In the genomic region with DNA sequence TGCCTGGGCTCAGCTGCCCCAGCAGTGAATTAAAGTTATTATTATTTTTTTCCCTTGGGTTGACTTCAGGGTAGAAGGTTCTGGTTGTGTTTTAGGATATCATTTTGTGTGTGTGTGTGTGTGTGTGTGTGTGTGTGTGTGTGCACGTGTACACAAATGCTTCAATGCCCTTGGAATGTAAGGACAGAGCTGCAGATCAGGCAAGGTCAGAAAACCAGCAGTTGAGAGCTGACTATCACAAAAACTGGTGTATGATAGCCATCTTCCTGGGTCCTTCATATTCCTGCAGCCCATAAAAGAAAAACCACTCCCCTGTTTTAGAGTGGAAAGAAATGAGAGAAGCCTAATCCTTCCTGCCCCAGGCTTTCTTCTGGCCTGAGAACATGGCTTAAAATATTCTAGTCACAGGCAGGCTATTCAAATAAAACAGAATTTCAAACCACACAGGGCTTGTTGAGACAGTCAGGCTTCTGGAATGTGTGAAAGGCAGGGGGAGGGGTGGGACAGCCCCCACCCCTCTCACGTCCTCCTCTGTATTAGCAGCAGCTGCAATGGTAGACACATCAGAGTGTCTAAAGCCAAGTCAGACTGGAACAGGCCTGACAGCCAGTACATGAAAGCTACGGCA, we compare ENCODE assay signal across 9 mouse cellular contexts.
DNase-seq lines count a peak whose midpoint lies in the region; ATAC-seq and TF ChIP-seq lines count a peak whose summit lies in the region.
"Had no signal": no experiment of that assay in that cellular context is flagged by ENCODE, and none has a peak within 500 bp of the region (broad histone marks: within the 10 kb centered on the region; RNA-seq: fewer than 3 reads in every experiment).

No protein-coding gene starts in this region.

- H3K9me3 ChIP-seq in lung, embryonic 14.5 days (ENCODE audit: low read depth, low read length), result no peaks in the 10 kb centered on the region
- no peaks in the 10 kb centered on the region for H3K9me3 ChIP-seq in forebrain, embryonic 11.5 days (ENCODE audit: control insufficient read depth, low read length)
- no peaks in the 10 kb centered on the region for H3K9me3 ChIP-seq in kidney, postnatal 0 days (replicated peaks; ENCODE audit: low read length)
- H3K9me3 ChIP-seq in stomach, embryonic 15.5 days, result no peaks in the 10 kb centered on the region

- no peak overlapping the region for H3K4me2 ChIP-seq in lung, embryonic 14.5 days
- no peak overlapping the region for H3K4me2 ChIP-seq in forebrain, embryonic 11.5 days (ENCODE audit: low read depth, low read length, severe bottlenecking)
- H3K4me2 ChIP-seq in kidney, postnatal 0 days (ENCODE audit: low read length), result no peak overlapping the region
- H3K4me2 ChIP-seq in stomach, embryonic 15.5 days, result no peak overlapping the region

- H3K36me3 ChIP-seq in lung, embryonic 14.5 days (ENCODE audit: insufficient read depth), result no peaks in the 10 kb centered on the region
- H3K36me3 ChIP-seq in forebrain, embryonic 11.5 days (ENCODE audit: control insufficient read depth, insufficient read depth, low read length), result no peaks in the 10 kb centered on the region
- H3K36me3 ChIP-seq in kidney, postnatal 0 days (ENCODE audit: insufficient read depth, low read length), result no peaks in the 10 kb centered on the region
- H3K36me3 ChIP-seq in stomach, embryonic 15.5 days, result no peaks in the 10 kb centered on the region

- no peaks in the 10 kb centered on the region for H3K27me3 ChIP-seq in lung, embryonic 14.5 days (ENCODE audit: insufficient read depth, low read length)
- H3K27me3 ChIP-seq in forebrain, embryonic 11.5 days (ENCODE audit: control insufficient read depth, insufficient read depth, low read length), result no peaks in the 10 kb centered on the region
- H3K27me3 ChIP-seq in kidney, postnatal 0 days (ENCODE audit: insufficient read depth, low read length), result no peaks in the 10 kb centered on the region
- H3K27me3 ChIP-seq in stomach, embryonic 15.5 days (replicated peaks), result no peaks in the 10 kb centered on the region

- ATAC-seq in lung, embryonic 14.5 days (ENCODE audit: insufficient read depth), result peak; percentile 77; the same call in 1 of the 2 replicates
- peak; percentile 93 for ATAC-seq in forebrain, embryonic 11.5 days (replicated peaks; ENCODE audit: low FRiP score)
- ATAC-seq in kidney, postnatal 0 days (replicated peaks; ENCODE audit: low FRiP score, low read depth), result no peak
- peak; percentile 68; the same call in 1 of the 2 replicates for ATAC-seq in stomach, embryonic 15.5 days (ENCODE audit: insufficient read depth, low FRiP score, low read depth)
- ATAC-seq in erythroblast, adult 5-6 weeks (replicated peaks; ENCODE audit: low FRiP score, poor library complexity, severe bottlenecking), result no peak
- no peak for ATAC-seq in cerebellum, adult (ENCODE audit: insufficient number of reproducible peaks, low FRiP score, low TSS enrichment)

- H3K4me1 ChIP-seq in lung, embryonic 14.5 days (ENCODE audit: insufficient read depth), result 0 out of 2 replicates have a peak, but pooled peaks cover 5% of the 10 kb centered on the region
- no peaks in the 10 kb centered on the region for H3K4me1 ChIP-seq in lung, adult 2 months (ENCODE audit: control insufficient read depth, insufficient read depth, low read length)
- H3K4me1 ChIP-seq in forebrain, embryonic 11.5 days (replicated peaks; ENCODE audit: control insufficient read depth, insufficient read depth, low read length), result peaks cover 5% of the 10 kb centered on the region
- 0 out of 2 replicates have a peak, but pooled peaks cover 2% of the 10 kb centered on the region for H3K4me1 ChIP-seq in kidney, postnatal 0 days (replicated peaks; ENCODE audit: insufficient read depth, low read length)
- H3K4me1 ChIP-seq in stomach, embryonic 15.5 days, result 0 out of 2 replicates have a peak, but pooled peaks cover 6% of the 10 kb centered on the region

- peak; percentile 14 for DNase-seq in lung, embryonic 14.5 days
- no peak for DNase-seq in lung, adult 2 months
- DNase-seq in forebrain, embryonic 11.5 days (ENCODE audit: low spot score), result peak; percentile 62
- peak; percentile 60 for DNase-seq in kidney, postnatal 0 days (ENCODE audit: low spot score)
- no peak for DNase-seq in thymus, postnatal 4 days
- DNase-seq: adrenal gland, adult 2 months had no signal

- no peak overlapping the region for H3K9ac ChIP-seq in lung, embryonic 14.5 days
- no peak overlapping the region for H3K9ac ChIP-seq in forebrain, embryonic 11.5 days (ENCODE audit: low read length)
- H3K9ac ChIP-seq in kidney, postnatal 0 days (ENCODE audit: low read depth, low read length), result no peak overlapping the region
- no peak overlapping the region for H3K9ac ChIP-seq in stomach, embryonic 15.5 days

- no peak for TF ChIP-seq POLR2A in lung, adult 2 months (IDR thresholded peaks at IDR 0.05; ENCODE audit: borderline replicate concordance, extremely low read depth, low read depth, low read length)

- peak overlapping the region; percentile 5; the same call in 1 of the 2 replicates for H3K27ac ChIP-seq in lung, embryonic 14.5 days (ENCODE audit: low read depth)
- peak overlapping the region; percentile 77 for H3K27ac ChIP-seq in forebrain, embryonic 11.5 days (ENCODE audit: low read depth, low read length)
- H3K27ac ChIP-seq in kidney, postnatal 0 days, result peak overlapping the region; percentile 2; the same call in 1 of the 2 replicates
- H3K27ac ChIP-seq in stomach, embryonic 15.5 days, result no peak overlapping the region

- no peak for TF ChIP-seq CTCF in lung, embryonic 14.5 days (IDR thresholded peaks at IDR 0.05; ENCODE audit: low read depth)
- TF ChIP-seq CTCF in lung, adult 2 months (IDR thresholded peaks at IDR 0.05; ENCODE audit: insufficient read depth, low read length), result no peak
- no peak for TF ChIP-seq CTCF in kidney, postnatal 0 days (IDR thresholded peaks at IDR 0.05; ENCODE audit: low read depth)

- H3K4me3 ChIP-seq in lung, embryonic 14.5 days (ENCODE audit: low read depth, low read length), result no peak overlapping the region
- H3K4me3 ChIP-seq in lung, adult 2 months (replicated peaks; ENCODE audit: extremely low read depth, low read depth, low read length), result no peak overlapping the region
- H3K4me3 ChIP-seq in forebrain, embryonic 11.5 days (ENCODE audit: low read depth, low read length), result no peak overlapping the region
- no peak overlapping the region for H3K4me3 ChIP-seq in kidney, postnatal 0 days (replicated peaks; ENCODE audit: low read depth, low read length)
- H3K4me3 ChIP-seq in stomach, embryonic 15.5 days (replicated peaks), result no peak overlapping the region

- WGBS in lung, embryonic 14.5 days, result 25% methylated on average over 3 of the region's 3 CpGs
- whole genome bisulfite sequencing in lung, adult 2 months, result 39% methylated on average over 3 of the region's 3 CpGs
- WGBS in forebrain, embryonic 11.5 days, result 25% methylated on average over 3 of the region's 3 CpGs
- 22% methylated on average over 3 of the region's 3 CpGs for WGBS in kidney, postnatal 0 days
- WGBS in stomach, embryonic 15.5 days, result 26% methylated on average over 3 of the region's 3 CpGs

Comparison
In these comparisons a context has a peak if more than half of its experiments do, and no peak if none do; other contexts are left out.
1. DNase-seq: peak in lung, embryonic 14.5 days (single experiment), forebrain, embryonic 11.5 days (single experiment) and kidney, postnatal 0 days (single experiment); none in lung, adult 2 months (single experiment) and thymus, postnatal 4 days (single experiment).
2. ATAC-seq: peak in lung, embryonic 14.5 days (single experiment), forebrain, embryonic 11.5 days (single experiment) and stomach, embryonic 15.5 days (single experiment); none in kidney, postnatal 0 days (single experiment), erythroblast, adult 5-6 weeks (single experiment) and cerebellum, adult (single experiment).